Mouse (Mus musculus) forebrain, embryonic 11.5 days (tissue): ENCODE data around the gene Spaca9. TPM values are rescaled to one million over a fixed set of nuclear protein-coding genes. Genes with fewer than 3 reads are reported as not detected.

Experiments used
- ATAC-seq: fragments of 200-750 bp; cut with Nextera tagmentation; replicated peaks from 2 replicates; pipeline ENCODE4 v1.8.0; 2017; ENCODE audit warnings: moderate TSS enrichment; ENCODE audit not compliant: low FRiP score
- DNase-seq: peaks from one replicate; pipeline ENCODE4 v3.0.0-alpha.2; 2017; ENCODE audit warnings: low spot score
- H3K27ac ChIP-seq: fragments of 300-500 bp; sonication (generic); 2 replicates; pipeline ENCODE4 v1.5.1; 2014; ENCODE audit warnings: low read depth, low read length
- H3K27me3 ChIP-seq: fragments of 300-500 bp; sonication (generic); 2 replicates; pipeline ENCODE4 v1.6.1; 2014; ENCODE audit warnings: mild to moderate bottlenecking, low read length, mixed read lengths; ENCODE audit not compliant: control insufficient read depth, insufficient read depth
- H3K36me3 ChIP-seq: fragments of 300-500 bp; sonication (generic); 2 replicates; pipeline ENCODE4 v1.6.1; 2014; ENCODE audit warnings: mild to moderate bottlenecking, low read length, moderate library complexity, mixed read lengths; ENCODE audit not compliant: control insufficient read depth, insufficient read depth
- H3K4me1 ChIP-seq: fragments of 300-500 bp; sonication (generic); replicated peaks from 2 replicates; pipeline ENCODE4 v1.6.1; 2014; ENCODE audit warnings: low read length, mixed read lengths; ENCODE audit not compliant: control insufficient read depth, insufficient read depth
- H3K4me2 ChIP-seq: fragments of 300-500 bp; sonication (generic); 2 replicates; pipeline ENCODE4 v1.6.1; 2014; ENCODE audit warnings: low read depth, mild to moderate bottlenecking, low read length, moderate library complexity, mixed read lengths; ENCODE audit not compliant: severe bottlenecking
- H3K4me3 ChIP-seq: fragments of 300-500 bp; sonication (generic); 2 replicates; pipeline ENCODE4 v1.5.1; 2014; ENCODE audit warnings: low read depth, low read length
- H3K9ac ChIP-seq: fragments of 300-500 bp; sonication (generic); 2 replicates; pipeline ENCODE4 v1.6.1; 2014; ENCODE audit warnings: low read length
- H3K9me3 ChIP-seq: fragments of 300-500 bp; sonication (generic); 2 replicates; pipeline ENCODE4 v1.6.1; 2016; ENCODE audit warnings: low read length, mixed read lengths; ENCODE audit not compliant: control insufficient read depth
- WGBS: fragments of 180-500 bp; shearing (Covaris S2); extraction: QIAGEN DNeasy Blood & Tissue Kit; methylation state at CpG from one replicate; pipeline ENCODE4 v1.1.7; 2014; 5-methylcytosine and 5-hydroxymethylcytosine counted together
- polyA plus RNA-seq: library from polyadenylated mRNA; unstranded; fragments of >200 nt; fragmentation: Nextera tagmentation; extraction: Ambion mirVana; gene quantifications from 2 replicates; pipeline ENCODE4 v1.2.1, GENCODE M21; 2014

Spaca9 gene
- polyA plus RNA-seq: 1.5 and 2.1 TPM in 2 replicates

DNA sequence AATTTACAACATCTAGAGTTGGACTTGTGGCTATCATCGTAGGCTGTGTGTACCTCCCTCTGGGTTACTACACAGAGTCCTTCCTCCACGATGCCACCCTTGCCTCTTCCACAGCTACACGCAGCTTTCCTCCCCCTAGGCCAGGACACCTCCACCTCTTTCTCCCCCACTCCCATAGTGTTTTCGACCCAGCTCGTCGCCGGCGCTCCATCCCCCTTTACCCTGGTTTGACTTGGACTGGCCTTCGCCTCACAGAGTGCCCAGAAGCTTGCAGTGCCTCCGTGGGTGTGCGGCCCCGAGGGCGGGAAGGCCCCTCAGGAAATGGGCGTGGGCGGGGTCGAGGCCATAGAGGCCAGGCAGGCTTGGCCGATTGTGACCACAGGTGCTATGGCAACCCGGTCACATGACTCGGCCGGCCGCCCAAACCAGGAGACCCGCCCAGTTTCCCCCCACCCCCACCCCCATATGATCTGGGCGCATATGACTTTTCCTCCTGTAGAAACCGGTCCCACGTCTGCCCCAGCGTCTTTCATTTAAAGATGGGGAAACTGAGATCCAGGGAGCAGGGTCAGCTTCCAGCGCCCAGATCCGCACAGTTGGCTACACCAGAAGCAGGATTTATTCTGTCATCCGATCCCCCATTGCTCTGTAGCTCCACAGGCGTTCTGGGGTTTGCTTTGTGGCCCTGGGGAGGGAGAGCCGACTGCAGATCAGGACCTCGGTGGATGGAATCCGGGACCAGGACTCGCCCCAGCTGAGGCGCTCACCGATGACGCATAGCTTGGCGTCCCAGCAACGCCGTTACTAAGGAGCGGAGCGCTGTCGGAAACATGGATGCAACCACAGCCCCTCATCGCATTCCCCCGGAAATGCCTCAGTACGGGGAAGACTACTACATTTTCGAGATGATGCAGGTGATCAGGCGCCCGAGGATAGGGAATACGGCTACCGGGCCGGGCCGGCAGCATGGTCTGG, at the start of gene Spaca9, which contains the start of gene Ak8:
Gene Spaca9, minus strand, starts transcription at position 367 of the 975 bp plus-strand sequence.
Gene Ak8, plus strand, starts transcription at position 804 of the 975 bp plus-strand sequence.
- H3K27me3 ChIP-seq: no peaks in the 10 kb centered on the region; the same call in 1 of the 2 replicates
- H3K36me3 ChIP-seq: no peaks in the 10 kb centered on the region
- WGBS: 2% methylated on average over 53 of the region's 53 CpGs
- peak within 1 kb of the TSS; percentile 54 for H3K9ac ChIP-seq
- H3K4me2 ChIP-seq: peak within 1 kb of the TSS; percentile 62
- H3K4me1 ChIP-seq: 0 out of 2 replicates have a peak, but pooled peaks cover 2% of the 10 kb centered on the region
- no peaks in the 10 kb centered on the region for H3K9me3 ChIP-seq
- ATAC-seq (peak; percentile 85), DNase-seq (peak; percentile 91)
- peak within 1 kb of the TSS; percentile 2; the same call in 1 of the 2 replicates for H3K27ac ChIP-seq
- peak within 1 kb of the TSS; percentile 50 for H3K4me3 ChIP-seq

DNA sequence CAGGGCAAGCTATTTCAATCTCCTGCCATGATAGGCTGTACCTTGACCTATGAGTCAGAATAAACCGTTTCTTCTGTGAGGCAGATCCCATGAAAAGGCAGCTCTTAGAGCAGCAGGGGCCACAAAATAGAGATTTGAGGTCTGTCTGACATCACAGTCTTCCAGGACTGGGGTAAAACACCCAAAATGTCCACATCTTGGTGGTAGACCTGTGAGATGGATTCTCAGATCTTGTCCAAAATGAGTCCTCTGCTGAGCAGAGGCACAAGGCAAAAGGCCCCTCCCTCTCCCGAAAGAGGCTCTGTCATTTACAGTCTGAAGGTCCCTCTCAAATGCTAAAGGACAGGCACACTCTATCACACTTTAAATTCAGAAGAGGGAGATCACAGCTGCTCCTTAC, 48.2 kb upstream of the Spaca9 start:
- H3K4me2 ChIP-seq: no peak overlapping the region
- no peaks in the 10 kb centered on the region for H3K36me3 ChIP-seq
- peaks cover 19% of the 10 kb centered on the region for H3K27me3 ChIP-seq
- no peak overlapping the region for H3K4me3 ChIP-seq
- H3K27ac ChIP-seq: no peak overlapping the region
- WGBS: 82% methylated on average over 2 of the region's 2 CpGs
- H3K4me1 ChIP-seq: peaks cover 11% of the 10 kb centered on the region; the same call in 1 of the 2 replicates
- no peak for DNase-seq
- ATAC-seq: no peak
- H3K9ac ChIP-seq: no peak overlapping the region
- H3K9me3 ChIP-seq: no peaks in the 10 kb centered on the region

DNA sequence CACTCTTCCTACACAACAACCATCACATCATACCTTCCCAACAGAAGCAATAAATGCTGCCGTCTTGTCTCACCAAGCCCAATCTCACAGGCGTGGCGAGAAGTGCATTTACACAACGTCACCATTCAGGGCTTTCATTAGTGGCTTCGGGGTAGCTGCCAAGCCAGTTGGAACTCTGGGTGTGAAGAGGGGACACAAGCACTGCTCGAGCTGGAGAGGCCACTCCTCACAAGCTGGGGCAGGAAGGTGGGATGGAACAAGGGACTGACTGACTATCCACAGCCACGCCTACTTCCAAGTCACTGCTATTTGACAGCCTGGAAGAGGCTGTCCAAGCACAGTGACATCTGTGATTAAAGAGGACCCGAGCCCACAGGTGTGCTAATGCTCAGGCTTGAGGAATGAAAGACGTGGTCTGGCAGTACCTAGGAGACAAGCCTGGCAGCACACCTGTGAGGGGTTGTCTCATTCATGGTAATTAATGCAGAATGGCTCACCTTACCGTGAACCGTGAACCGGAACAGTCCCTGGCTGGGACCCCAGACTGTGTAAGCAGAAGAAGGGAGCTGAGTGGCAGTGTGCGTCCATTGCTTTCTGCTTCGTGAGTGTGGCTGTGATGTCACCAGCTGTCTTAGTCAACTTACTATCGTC, 47.3 kb upstream of the Spaca9 start:
- DNase-seq (no peak), ATAC-seq (no peak)
- H3K4me2 ChIP-seq: no peak overlapping the region
- H3K27ac ChIP-seq: no peak overlapping the region
- H3K9me3 ChIP-seq: no peaks in the 10 kb centered on the region
- H3K4me3 ChIP-seq: no peak overlapping the region
- no peaks in the 10 kb centered on the region for H3K36me3 ChIP-seq
- H3K9ac ChIP-seq: no peak overlapping the region
- H3K4me1 ChIP-seq: peaks cover 8% of the 10 kb centered on the region; the same call in 1 of the 2 replicates
- 81% methylated on average over 15 of the region's 15 CpGs for WGBS
- H3K27me3 ChIP-seq: peaks cover 12% of the 10 kb centered on the region

GRCm38 (mm10) chr2:28742701-28743100, 43.2 kb upstream of the Spaca9 start:
- Histone ChIP-seq H3K4me1 (no peaks in the 10 kb centered on the region), H3K9me3 (no peaks in the 10 kb centered on the region), H3K27ac (no peak overlapping the region), H3K4me3 (no peak overlapping the region), H3K36me3 (no peaks in the 10 kb centered on the region), H3K9ac (no peak overlapping the region), H3K4me2 (no peak overlapping the region), H3K27me3 (no peaks in the 10 kb centered on the region; the same call in 1 of the 2 replicates)
- 77% methylated on average over 8 of the region's 8 CpGs for WGBS
- no peak for DNase-seq
- no peak for ATAC-seq

DNA sequence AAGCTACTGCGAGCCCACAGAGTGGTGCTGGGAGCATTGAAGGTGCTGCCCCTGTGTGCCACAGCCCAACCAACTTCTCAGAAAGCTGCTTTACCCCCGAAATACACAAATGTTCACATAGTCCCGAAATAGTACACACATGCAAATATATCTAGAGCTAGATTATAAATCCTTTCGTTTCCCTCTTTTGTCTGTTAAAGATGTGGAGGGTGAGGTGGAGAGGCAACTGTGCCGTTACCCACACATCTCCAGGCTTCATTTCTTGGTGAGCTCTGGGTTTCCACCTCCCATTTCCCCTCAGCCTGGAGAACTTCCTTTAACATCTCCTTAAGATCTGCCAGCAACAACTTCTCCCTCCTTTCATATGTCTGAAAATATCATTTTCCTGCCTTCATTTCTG, 40.6 kb upstream of the Spaca9 start:
- Histone ChIP-seq H3K4me3 (no peak overlapping the region), H3K4me2 (no peak overlapping the region), H3K27me3 (no peaks in the 10 kb centered on the region; the same call in 1 of the 2 replicates), H3K4me1 (no peaks in the 10 kb centered on the region), H3K27ac (no peak overlapping the region), H3K9me3 (no peaks in the 10 kb centered on the region), H3K9ac (no peak overlapping the region), H3K36me3 (no peaks in the 10 kb centered on the region)
- DNase-seq (no peak), ATAC-seq (no peak)
- WGBS: 85% methylated on average over 5 of the region's 5 CpGs

GRCm38 (mm10) chr2:28737112-28737511, 37.6 kb upstream of the Spaca9 start:
- no peaks in the 10 kb centered on the region for H3K36me3 ChIP-seq
- H3K4me3 ChIP-seq: no peak overlapping the region
- no peaks in the 10 kb centered on the region; the same call in 1 of the 2 replicates for H3K27me3 ChIP-seq
- H3K4me1 ChIP-seq: no peaks in the 10 kb centered on the region
- H3K9ac ChIP-seq: no peak overlapping the region
- H3K9me3 ChIP-seq: no peaks in the 10 kb centered on the region
- 87% methylated on average over 5 of the region's 5 CpGs for WGBS
- DNase-seq (no peak), ATAC-seq (no peak)
- no peak overlapping the region for H3K4me2 ChIP-seq
- no peak overlapping the region for H3K27ac ChIP-seq

- no peaks in the 10 kb centered on the region for H3K9me3 ChIP-seq
- no peaks in the 10 kb centered on the region for H3K36me3 ChIP-seq
- H3K27me3 ChIP-seq: no peaks in the 10 kb centered on the region
- H3K4me2 ChIP-seq: no peak overlapping the region
- H3K27ac ChIP-seq: no peak overlapping the region
- no peak for DNase-seq
- peaks cover 7% of the 10 kb centered on the region for H3K4me1 ChIP-seq
- ATAC-seq: no peak
- H3K9ac ChIP-seq: no peak overlapping the region
- H3K4me3 ChIP-seq: no peak overlapping the region
Measured at GRCm38 (mm10) chr2:28730676-28731075, 31.1 kb upstream of the Spaca9 start.

- DNase-seq: no peak
- Histone ChIP-seq H3K36me3 (no peaks in the 10 kb centered on the region), H3K4me2 (no peak overlapping the region), H3K27me3 (no peaks in the 10 kb centered on the region), H3K4me3 (no peak overlapping the region), H3K4me1 (peaks cover 7% of the 10 kb centered on the region), H3K9me3 (no peaks in the 10 kb centered on the region), H3K9ac (no peak overlapping the region), H3K27ac (no peak overlapping the region)
- WGBS: 17% methylated on average over 16 of the region's 16 CpGs
- ATAC-seq: 0 out of 2 replicates have a peak, but pooled peaks have one; percentile 49
Measured at GRCm38 (mm10) chr2:28727786-28728404, 28.4 kb upstream of the Spaca9 start.
